Mouse (Mus musculus) R1 (cell line): ENCODE results near the gene Amotl2.

Source experiments
- DNase-seq: peaks from one replicate; pipeline ENCODE4 v3.0.0-alpha.2; 2018; ENCODE audit warnings: low read depth, low spot score

Amotl2 gene

DNA sequence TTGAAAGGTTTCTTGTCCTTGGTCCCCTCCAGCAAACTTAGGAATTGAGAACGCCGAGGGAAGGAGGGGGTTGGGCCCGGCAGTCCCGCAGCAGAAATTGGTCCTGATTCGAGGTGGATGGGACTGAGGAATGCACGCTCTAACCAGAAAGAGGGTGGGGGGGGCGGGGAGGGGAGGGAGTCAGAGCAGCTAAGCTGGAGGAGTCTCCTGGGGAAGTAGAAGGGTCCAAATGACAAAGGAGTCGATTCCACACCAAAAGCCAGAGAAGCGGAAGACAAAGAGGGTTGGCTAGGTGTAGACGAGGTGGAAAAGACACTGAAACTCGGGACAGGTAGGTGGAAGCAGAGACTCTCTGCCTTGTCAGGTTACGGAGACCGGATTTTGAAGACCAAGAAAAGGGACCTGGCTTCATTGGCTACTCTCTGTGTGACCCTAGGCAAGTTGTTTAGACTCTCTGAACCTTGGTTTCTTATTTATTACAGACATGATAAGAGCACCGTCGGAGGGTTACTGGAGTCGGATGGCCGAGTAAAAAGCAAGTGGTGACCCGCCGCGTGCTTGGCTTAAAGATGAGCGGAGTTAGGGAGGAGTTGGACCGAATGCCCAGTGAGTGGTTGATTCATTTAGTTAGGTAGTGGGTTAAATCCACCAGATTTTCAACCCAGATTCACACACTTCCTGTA is at the start of gene Amotl2:
Gene Amotl2 (plus strand): TSS at position 192 of the 683 bp plus-strand sequence.
- peak; percentile 60 for DNase-seq

- DNase-seq = no peak
Observed at GRCm38 (mm10) chr9:102668115-102668514, 48.4 kb upstream of the Amotl2 start.

DNA sequence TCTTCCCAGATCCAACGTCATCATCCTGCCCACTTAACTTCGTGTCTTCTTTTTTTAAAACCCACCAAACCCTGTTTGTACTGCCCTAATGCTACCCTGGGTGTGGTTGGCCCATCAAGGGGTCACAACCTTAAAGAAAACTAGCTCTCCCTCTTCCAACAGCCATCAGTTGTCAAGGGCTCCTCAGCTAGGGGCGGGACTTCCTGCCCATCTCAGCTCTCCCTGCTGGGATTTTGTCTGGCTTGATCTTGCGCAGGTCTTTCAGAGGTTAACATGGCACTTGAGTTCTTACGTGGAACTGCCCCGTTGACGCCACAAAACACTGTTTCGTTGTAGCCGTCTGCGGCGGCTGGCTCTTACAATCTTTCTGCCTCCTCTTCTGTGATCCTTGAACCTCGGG is 47.6 kb upstream of the Amotl2 start:
- DNase-seq = peak; percentile 74

DNA sequence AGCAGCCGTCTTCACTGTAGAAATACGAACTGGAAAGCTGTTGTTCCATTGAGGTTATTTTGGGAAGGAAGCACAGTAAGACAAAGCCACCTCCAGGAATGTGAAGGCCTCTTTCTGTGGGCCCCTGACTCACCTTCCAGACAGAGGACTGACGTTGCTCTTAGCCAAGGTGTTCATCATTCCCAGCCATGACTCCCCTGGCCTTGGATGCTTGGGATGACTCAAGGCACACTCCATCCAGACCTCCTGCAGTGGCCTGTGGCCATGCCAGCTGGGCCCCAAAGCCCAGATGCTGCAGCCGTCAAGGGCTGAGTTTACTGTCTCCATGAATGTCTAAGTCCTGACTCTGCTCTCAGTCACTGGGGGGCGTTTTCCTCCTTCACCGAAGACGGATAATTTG is 43.1 kb upstream of the Amotl2 start:
- DNase-seq = no peak

- DNase-seq = no peak
Observed at GRCm38 (mm10) chr9:102675922-102676321, 40.5 kb upstream of the Amotl2 start.

DNA sequence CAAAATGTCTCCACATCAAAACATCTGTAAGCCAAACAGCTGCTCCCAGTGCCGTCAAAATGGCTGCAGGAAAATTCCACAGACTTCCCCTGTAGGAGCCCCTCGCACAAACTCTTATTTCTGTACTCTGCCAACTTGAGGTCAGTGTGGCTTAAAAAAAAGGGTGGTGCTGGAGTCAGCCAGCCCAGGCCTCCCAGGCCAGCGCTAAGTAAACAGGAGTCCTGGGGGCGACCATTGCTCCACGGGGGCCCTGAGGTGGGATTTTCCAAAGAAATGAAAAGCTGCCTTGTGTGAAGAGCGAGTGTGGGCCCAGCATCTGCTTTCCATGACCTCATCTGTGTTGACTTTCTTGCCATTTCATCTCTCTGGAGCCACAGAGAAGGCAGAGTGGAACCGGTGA is 35.0 kb upstream of the Amotl2 start:
- no peak for DNase-seq

DNA sequence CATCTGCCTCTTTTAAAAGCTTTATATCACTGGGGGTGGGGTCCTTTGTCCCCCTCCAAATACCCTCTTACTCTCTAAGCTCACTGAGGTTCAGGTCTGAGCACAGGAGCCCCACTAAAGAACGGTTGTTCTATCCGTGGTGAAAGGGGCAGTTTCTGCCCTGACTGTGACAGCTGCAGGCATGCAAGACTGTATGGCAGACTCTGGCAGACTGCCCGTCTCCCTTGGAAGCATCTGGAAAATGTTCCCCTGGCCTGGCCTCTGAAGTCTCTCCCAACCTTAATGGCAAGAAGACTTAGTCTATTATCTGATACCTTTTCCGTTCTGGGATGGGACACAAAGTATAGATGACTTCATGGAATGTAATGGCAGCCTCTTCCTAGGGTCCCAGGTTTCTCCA is 28.5 kb upstream of the Amotl2 start:
- DNase-seq = no peak

DNA sequence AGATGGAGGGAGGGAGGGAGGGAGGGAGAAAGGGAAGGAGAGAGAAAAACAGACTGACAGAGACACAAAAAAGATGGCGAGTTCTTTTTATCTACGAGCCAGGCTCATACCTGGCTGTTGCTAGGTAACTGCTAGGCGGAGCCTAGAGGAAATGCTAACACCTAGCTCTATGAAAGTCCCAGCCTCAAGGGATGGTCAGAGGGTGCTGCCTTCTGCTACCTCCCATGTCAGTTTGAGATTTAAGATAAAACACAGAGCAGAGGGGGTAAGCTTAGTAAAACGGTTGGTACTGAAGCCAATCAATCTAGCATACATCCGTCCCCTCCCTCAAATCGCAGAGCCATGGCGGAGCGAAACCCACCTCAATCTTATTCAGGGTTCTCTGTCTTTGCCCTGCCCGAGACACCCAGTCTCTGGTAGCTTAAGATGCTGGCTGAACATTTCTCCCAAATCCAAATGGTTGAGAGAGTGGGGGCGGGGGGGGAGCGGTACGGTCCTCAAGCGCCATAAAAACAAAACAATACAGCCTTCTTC is 27.0 kb upstream of the Amotl2 start:
- peak; percentile 89 for DNase-seq

GRCm38 (mm10) chr9:102689940-102690642 is 26.4 kb upstream of the Amotl2 start:
- peak; percentile 97 for DNase-seq

DNA sequence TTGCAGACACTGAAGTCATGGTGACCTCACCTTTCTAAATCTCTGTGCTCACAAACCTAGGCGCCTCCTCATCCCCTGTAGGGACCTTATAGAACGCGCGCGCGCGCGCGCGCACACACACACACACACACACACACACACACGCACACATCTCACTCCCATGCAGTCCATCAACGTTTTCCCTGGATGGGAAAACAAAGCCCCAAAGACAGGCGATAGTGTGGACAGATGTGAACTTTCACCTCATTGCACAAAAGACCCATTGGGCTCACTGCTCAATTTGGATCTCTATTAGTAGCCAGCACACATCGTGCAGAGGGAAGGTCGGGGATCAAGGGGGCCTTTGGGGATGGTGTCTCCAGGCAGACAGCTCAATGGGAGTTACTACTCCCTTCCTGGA is 25.6 kb upstream of the Amotl2 start:
- DNase-seq = no peak

- DNase-seq = peak; percentile 88
Observed at GRCm38 (mm10) chr9:102692564-102693475, 23.7 kb upstream of the Amotl2 start.

GRCm38 (mm10) chr9:102701042-102701441 is 15.4 kb upstream of the Amotl2 start:
- no peak for DNase-seq

DNA sequence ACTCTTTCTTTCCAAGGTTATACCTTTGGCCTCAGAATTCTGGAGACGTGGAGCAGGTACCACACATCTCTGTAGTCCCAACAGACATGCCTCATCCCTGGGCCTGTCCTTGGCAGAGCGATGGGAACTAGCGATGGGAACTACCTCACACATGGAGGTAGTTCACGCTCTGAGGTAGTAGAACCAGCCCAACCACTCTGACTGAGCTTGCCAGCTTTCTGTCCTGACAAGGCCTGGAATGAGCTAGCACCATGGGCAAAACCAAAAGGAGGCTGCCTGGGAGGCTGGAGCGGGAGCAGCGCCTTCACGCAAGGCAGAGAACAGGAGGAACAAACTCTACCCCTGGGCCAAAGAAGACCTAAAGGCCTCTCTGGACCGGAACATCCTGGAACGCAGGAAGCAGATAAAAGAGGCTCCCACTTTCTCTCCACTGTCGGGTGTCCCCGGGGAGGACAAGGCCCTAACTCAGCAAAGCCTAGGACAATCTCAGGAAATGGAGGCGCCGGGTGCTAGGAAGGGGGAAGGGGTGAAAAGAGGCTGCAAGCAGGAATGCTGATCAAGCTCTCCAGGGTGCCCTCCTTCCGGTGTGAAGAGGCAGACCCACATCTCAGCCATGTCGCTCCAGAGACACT is 6.9 kb upstream of the Amotl2 start:
- peak; percentile 43 for DNase-seq

GRCm38 (mm10) chr9:102710520-102710919 is 6.0 kb upstream of the Amotl2 start:
- DNase-seq = peak; percentile 23

DNA sequence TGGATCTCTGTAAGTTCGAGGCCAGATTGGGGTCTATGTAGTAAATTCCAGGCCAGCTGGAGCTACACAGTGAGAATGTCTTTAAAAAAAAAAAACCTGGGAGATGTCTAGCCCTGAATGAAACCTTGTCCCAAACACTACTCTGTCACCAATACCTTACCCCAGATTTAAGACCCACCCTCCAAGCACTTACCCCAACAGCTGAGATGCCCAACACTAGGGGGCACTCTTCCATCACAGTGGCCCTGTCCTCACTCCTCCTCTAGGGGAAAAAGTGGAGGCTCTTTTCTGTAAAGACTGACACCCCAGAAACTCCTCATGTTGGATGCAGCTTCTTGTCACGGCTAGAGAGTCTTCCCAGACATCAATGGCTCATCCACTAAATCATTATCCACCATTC is 2.7 kb upstream of the Amotl2 start:
- DNase-seq = peak; percentile 86

GRCm38 (mm10) chr9:102714893-102715505 is 1.5 kb upstream of the Amotl2 start:
- peak; percentile 99 for DNase-seq

GRCm38 (mm10) chr9:102715506-102715900 is 969 bp upstream of the Amotl2 start:
- peak; percentile 87 for DNase-seq

- peak; percentile 97 for DNase-seq
Observed at GRCm38 (mm10) chr9:102717164-102717885, 853 bp downstream of the Amotl2 start.

- peak; percentile 98 for DNase-seq
Observed at GRCm38 (mm10) chr9:102717886-102718643, 1.6 kb downstream of the Amotl2 start.

DNA sequence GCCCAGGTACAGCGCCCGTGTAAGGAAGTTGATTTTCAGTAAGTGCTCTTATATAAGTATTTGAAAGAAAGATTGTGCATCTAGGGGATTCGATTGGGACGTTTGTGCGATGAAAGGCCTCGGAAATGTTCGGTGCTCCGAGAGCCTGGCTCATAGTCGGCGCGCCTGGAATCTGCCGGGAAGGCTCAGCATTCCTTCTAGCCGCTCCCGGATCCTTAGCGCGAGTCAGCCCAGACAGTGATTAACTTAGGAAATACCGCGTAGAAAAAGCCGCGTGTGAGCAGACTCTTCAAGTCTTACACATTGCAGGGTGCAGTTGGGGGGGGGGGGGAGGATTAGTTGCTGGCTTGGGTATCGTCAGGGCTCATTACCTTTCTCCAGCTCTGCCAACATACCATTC is 2.2 kb downstream of the Amotl2 start:
- DNase-seq = peak; percentile 76
